Mouse (Mus musculus) neural tube, embryonic 13.5 days (tissue): ENCODE data around the gene Aff3. TPM values are rescaled to one million over a fixed set of nuclear protein-coding genes. Genes with fewer than 3 reads are reported as not detected.

Source experiments
- ATAC-seq: fragments of 200-750 bp; cut with Nextera tagmentation; 2 replicates; pipeline ENCODE4 v1.8.0; 2017; ENCODE audit warnings: low read depth, mild to moderate bottlenecking, moderate TSS enrichment, moderate library complexity
- H3K27ac ChIP-seq: fragments of 300-500 bp; sonication (generic); replicated peaks from 2 replicates; pipeline ENCODE4 v1.5.1; 2015; ENCODE audit warnings: moderate library complexity, mild to moderate bottlenecking, inconsistent platforms
- H3K27me3 ChIP-seq: fragments of 300-500 bp; sonication (generic); 2 replicates; pipeline ENCODE4 v1.6.1; 2015; ENCODE audit warnings: mild to moderate bottlenecking, inconsistent platforms
- H3K36me3 ChIP-seq: fragments of 300-500 bp; sonication (generic); 2 replicates; pipeline ENCODE4 v1.6.1; 2015; ENCODE audit warnings: mild to moderate bottlenecking, inconsistent platforms
- H3K4me1 ChIP-seq: fragments of 300-500 bp; sonication (generic); replicated peaks from 2 replicates; pipeline ENCODE4 v1.6.1; 2015; ENCODE audit warnings: inconsistent platforms
- H3K4me2 ChIP-seq: fragments of 300-500 bp; sonication (generic); 2 replicates; pipeline ENCODE4 v1.6.1; 2015; ENCODE audit warnings: inconsistent platforms, mild to moderate bottlenecking, moderate library complexity
- H3K4me3 ChIP-seq: fragments of 300-500 bp; sonication (generic); 2 replicates; pipeline ENCODE4 v1.5.1; 2015; ENCODE audit warnings: mild to moderate bottlenecking, inconsistent platforms
- H3K9ac ChIP-seq: fragments of 300-500 bp; sonication (generic); 2 replicates; pipeline ENCODE4 v1.6.1; 2015; ENCODE audit warnings: moderate library complexity, mild to moderate bottlenecking, inconsistent platforms
- H3K9me3 ChIP-seq: fragments of 300-500 bp; sonication (generic); 2 replicates; pipeline ENCODE4 v1.6.1; 2016; ENCODE audit warnings: inconsistent platforms
- WGBS: fragments of 180-500 bp; shearing (Covaris S2); methylation state at CpG from one replicate; pipeline ENCODE4 v1.1.7; 2015; 5-methylcytosine and 5-hydroxymethylcytosine counted together
- polyA plus RNA-seq: library from polyadenylated mRNA; unstranded; fragments of >200 nt; fragmentation: Nextera tagmentation; extraction: Ambion mirVana; gene quantifications from 2 replicates; pipeline ENCODE4 v1.2.1, GENCODE M21; 2015

Aff3 gene
- polyA plus RNA-seq, 1 experiment from 2014 or later: 32.1 TPM

GRCm38 (mm10) chr1:38259541-38260338, 405.0 kb downstream of the Aff3 start:
- H3K4me2 ChIP-seq: no peak overlapping the region
- WGBS: 82% methylated on average over 10 of the region's 10 CpGs
- no peaks in the 10 kb centered on the region for H3K36me3 ChIP-seq
- no peak overlapping the region for H3K27ac ChIP-seq
- H3K4me3 ChIP-seq: no peak overlapping the region
- no peak for ATAC-seq
- H3K9me3 ChIP-seq: no peaks in the 10 kb centered on the region
- no peaks in the 10 kb centered on the region for H3K27me3 ChIP-seq
- H3K4me1 ChIP-seq: peaks cover 45% of the 10 kb centered on the region
- H3K9ac ChIP-seq: no peak overlapping the region

- 83% methylated on average over 8 of the region's 8 CpGs for WGBS
- no peak for ATAC-seq
- no peak overlapping the region for H3K4me3 ChIP-seq
- H3K27ac ChIP-seq: no peak overlapping the region
- no peak overlapping the region for H3K9ac ChIP-seq
- H3K4me1 ChIP-seq: peaks cover 10% of the 10 kb centered on the region
- H3K36me3 ChIP-seq: no peaks in the 10 kb centered on the region
- H3K27me3 ChIP-seq: no peaks in the 10 kb centered on the region
- H3K4me2 ChIP-seq: no peak overlapping the region
- no peaks in the 10 kb centered on the region for H3K9me3 ChIP-seq
Observed at GRCm38 (mm10) chr1:38254426-38254825, 410.3 kb downstream of the Aff3 start.

GRCm38 (mm10) chr1:38252766-38253079, 412.0 kb downstream of the Aff3 start:
- ATAC-seq: no peak
- WGBS: 40% methylated on average over 2 of the region's 2 CpGs

GRCm38 (mm10) chr1:38252031-38252765, 412.6 kb downstream of the Aff3 start:
- Histone ChIP-seq H3K4me3 (no peak overlapping the region), H3K4me2 (no peak overlapping the region), H3K36me3 (no peaks in the 10 kb centered on the region), H3K4me1 (peaks cover 19% of the 10 kb centered on the region), H3K9me3 (no peaks in the 10 kb centered on the region), H3K27ac (no peak overlapping the region), H3K27me3 (no peaks in the 10 kb centered on the region), H3K9ac (no peak overlapping the region)
- no peak for ATAC-seq
- WGBS: 81% methylated on average over 19 of the region's 19 CpGs

More at GRCm38 (mm10) chr1:38252766-38253079, 412.0 kb downstream of the Aff3 start:
- no peak overlapping the region for H3K9ac ChIP-seq
- H3K27ac ChIP-seq: no peak overlapping the region
- H3K27me3 ChIP-seq: no peaks in the 10 kb centered on the region
- peaks cover 20% of the 10 kb centered on the region for H3K4me1 ChIP-seq
- H3K4me2 ChIP-seq: no peak overlapping the region
- no peaks in the 10 kb centered on the region for H3K36me3 ChIP-seq
- H3K4me3 ChIP-seq: no peak overlapping the region
- H3K9me3 ChIP-seq: no peaks in the 10 kb centered on the region

- WGBS: 94% methylated on average over 11 of the region's 11 CpGs
- ATAC-seq: no peak
- H3K27ac ChIP-seq: no peak overlapping the region
- no peak overlapping the region for H3K4me3 ChIP-seq
- no peaks in the 10 kb centered on the region for H3K9me3 ChIP-seq
- H3K4me2 ChIP-seq: no peak overlapping the region
- H3K4me1 ChIP-seq: peaks cover 24% of the 10 kb centered on the region
- no peaks in the 10 kb centered on the region for H3K27me3 ChIP-seq
- no peaks in the 10 kb centered on the region for H3K36me3 ChIP-seq
- H3K9ac ChIP-seq: no peak overlapping the region
Observed at GRCm38 (mm10) chr1:38251448-38251847, 413.3 kb downstream of the Aff3 start.

- no peak overlapping the region for H3K4me2 ChIP-seq
- H3K4me1 ChIP-seq: peaks cover 24% of the 10 kb centered on the region
- WGBS: 92% methylated on average over 3 of the region's 3 CpGs
- no peaks in the 10 kb centered on the region for H3K9me3 ChIP-seq
- no peaks in the 10 kb centered on the region for H3K27me3 ChIP-seq
- no peak overlapping the region for H3K9ac ChIP-seq
- H3K27ac ChIP-seq: no peak overlapping the region
- no peak for ATAC-seq
- H3K4me3 ChIP-seq: no peak overlapping the region
- H3K36me3 ChIP-seq: no peaks in the 10 kb centered on the region
Observed at GRCm38 (mm10) chr1:38250246-38250645, 414.5 kb downstream of the Aff3 start.

- no peaks in the 10 kb centered on the region for H3K27me3 ChIP-seq
- no peak overlapping the region for H3K4me3 ChIP-seq
- H3K9ac ChIP-seq: no peak overlapping the region
- ATAC-seq: no peak
- H3K4me2 ChIP-seq: no peak overlapping the region
- no peaks in the 10 kb centered on the region for H3K36me3 ChIP-seq
- peaks cover 27% of the 10 kb centered on the region for H3K4me1 ChIP-seq
- no peaks in the 10 kb centered on the region for H3K9me3 ChIP-seq
- H3K27ac ChIP-seq: no peak overlapping the region
- WGBS: 85% methylated on average over 7 of the region's 7 CpGs
Observed at GRCm38 (mm10) chr1:38249561-38249960, 415.2 kb downstream of the Aff3 start.

- peak overlapping the region; percentile 76 for H3K27ac ChIP-seq
- H3K4me3 ChIP-seq: no peak overlapping the region
- WGBS: 37% methylated on average over 9 of the region's 9 CpGs
- H3K4me1 ChIP-seq: peaks cover 27% of the 10 kb centered on the region
- H3K36me3 ChIP-seq: no peaks in the 10 kb centered on the region
- H3K9me3 ChIP-seq: no peaks in the 10 kb centered on the region
- no peaks in the 10 kb centered on the region for H3K27me3 ChIP-seq
- H3K4me2 ChIP-seq: peak overlapping the region; percentile 18; the same call in 1 of the 2 replicates
- peak overlapping the region; percentile 49 for H3K9ac ChIP-seq
- ATAC-seq: peak; percentile 51
Observed at GRCm38 (mm10) chr1:38248027-38248426, 416.7 kb downstream of the Aff3 start.

GRCm38 (mm10) chr1:38242559-38242958, 422.2 kb downstream of the Aff3 start:
- no peak for ATAC-seq
- WGBS: 61% methylated on average over 4 of the region's 4 CpGs
- H3K36me3 ChIP-seq: no peaks in the 10 kb centered on the region

GRCm38 (mm10) chr1:38241801-38242200, 423.0 kb downstream of the Aff3 start:
- no peaks in the 10 kb centered on the region for H3K27me3 ChIP-seq
- peaks cover 23% of the 10 kb centered on the region for H3K4me1 ChIP-seq
- H3K27ac ChIP-seq: no peak overlapping the region
- no peak overlapping the region for H3K9ac ChIP-seq
- H3K9me3 ChIP-seq: no peaks in the 10 kb centered on the region
- no peaks in the 10 kb centered on the region for H3K36me3 ChIP-seq
- WGBS: 79% methylated on average over 4 of the region's 4 CpGs
- ATAC-seq: no peak
- no peak overlapping the region for H3K4me3 ChIP-seq
- no peak overlapping the region for H3K4me2 ChIP-seq

More at GRCm38 (mm10) chr1:38242559-38242958, 422.2 kb downstream of the Aff3 start:
- H3K4me2 ChIP-seq: no peak overlapping the region
- no peak overlapping the region for H3K27ac ChIP-seq
- no peaks in the 10 kb centered on the region for H3K27me3 ChIP-seq
- H3K9me3 ChIP-seq: no peaks in the 10 kb centered on the region
- H3K4me1 ChIP-seq: peaks cover 27% of the 10 kb centered on the region
- no peak overlapping the region for H3K4me3 ChIP-seq
- H3K9ac ChIP-seq: no peak overlapping the region

GRCm38 (mm10) chr1:38241221-38241666, 423.5 kb downstream of the Aff3 start:
- Histone ChIP-seq H3K27ac (no peak overlapping the region), H3K4me2 (no peak overlapping the region), H3K4me3 (no peak overlapping the region), H3K9ac (no peak overlapping the region), H3K9me3 (no peaks in the 10 kb centered on the region), H3K27me3 (no peaks in the 10 kb centered on the region), H3K36me3 (no peaks in the 10 kb centered on the region), H3K4me1 (peaks cover 21% of the 10 kb centered on the region)
- 81% methylated on average over 6 of the region's 6 CpGs for WGBS
- ATAC-seq: no peak

GRCm38 (mm10) chr1:38240438-38241220, 424.1 kb downstream of the Aff3 start:
- no peaks in the 10 kb centered on the region for H3K27me3 ChIP-seq
- peaks cover 21% of the 10 kb centered on the region for H3K4me1 ChIP-seq
- ATAC-seq: no peak
- H3K4me3 ChIP-seq: no peak overlapping the region
- H3K27ac ChIP-seq: no peak overlapping the region
- no peaks in the 10 kb centered on the region for H3K9me3 ChIP-seq
- no peaks in the 10 kb centered on the region for H3K36me3 ChIP-seq
- H3K4me2 ChIP-seq: no peak overlapping the region
- WGBS: 85% methylated on average over 9 of the region's 9 CpGs
- no peak overlapping the region for H3K9ac ChIP-seq
